Mouse (Mus musculus) liver, embryonic 15.5 days (tissue): ENCODE results near the gene Vsig10. TPM values are rescaled to one million over a fixed set of nuclear protein-coding genes. Genes with fewer than 3 reads are reported as not detected.

Experiments
- ATAC-seq: fragments of 200-750 bp; cut with Nextera tagmentation; 2 replicates; pipeline ENCODE4 v1.8.0; 2017; ENCODE audit warnings: moderate number of reproducible peaks, mild to moderate bottlenecking, moderate library complexity; ENCODE audit not compliant: insufficient read depth
- H3K27ac ChIP-seq: fragments of 300-500 bp; sonication (generic); replicated peaks from 2 replicates; pipeline ENCODE4 v1.5.1; 2015; ENCODE audit warnings: mild to moderate bottlenecking, inconsistent platforms
- H3K27me3 ChIP-seq: fragments of 300-500 bp; sonication (generic); 2 replicates; pipeline ENCODE4 v1.6.1; 2015; ENCODE audit warnings: mild to moderate bottlenecking, inconsistent platforms
- H3K36me3 ChIP-seq: fragments of 300-500 bp; sonication (generic); replicated peaks from 2 replicates; pipeline ENCODE4 v1.6.1; 2015; ENCODE audit warnings: moderate library complexity, mild to moderate bottlenecking, inconsistent platforms
- H3K4me1 ChIP-seq: fragments of 300-500 bp; sonication (generic); replicated peaks from 2 replicates; pipeline ENCODE4 v1.6.1; 2015; ENCODE audit warnings: inconsistent platforms
- H3K4me2 ChIP-seq: fragments of 300-500 bp; sonication (generic); 2 replicates; pipeline ENCODE4 v1.6.1; 2015; ENCODE audit warnings: moderate library complexity, mild to moderate bottlenecking, inconsistent platforms
- H3K4me3 ChIP-seq: fragments of 300-500 bp; sonication (generic); replicated peaks from 2 replicates; pipeline ENCODE4 v1.5.1; 2015; ENCODE audit warnings: mild to moderate bottlenecking, inconsistent platforms
- H3K9ac ChIP-seq: fragments of 300-500 bp; sonication (generic); 2 replicates; pipeline ENCODE4 v1.6.1; 2015; ENCODE audit warnings: moderate library complexity, mild to moderate bottlenecking, inconsistent platforms
- H3K9me3 ChIP-seq: fragments of 300-500 bp; sonication (generic); replicated peaks from 2 replicates; pipeline ENCODE4 v1.6.1; 2016; ENCODE audit warnings: inconsistent platforms
- WGBS: fragments of 180-500 bp; shearing (Covaris S2); methylation state at CpG from one replicate; pipeline ENCODE4 v1.1.7; 2015; ENCODE audit warnings: mixed read lengths; ENCODE audit not compliant: insufficient replicate concordance; 5-methylcytosine and 5-hydroxymethylcytosine counted together
- polyA plus RNA-seq: library from polyadenylated mRNA; unstranded; fragments of >200 nt; fragmentation: Nextera tagmentation; extraction: Ambion mirVana; gene quantifications from 2 replicates; pipeline ENCODE4 v1.2.1, GENCODE M21; 2015

Gene Vsig10
- polyA plus RNA-seq, 1 experiment from 2014 or later = 1.4 TPM

DNA sequence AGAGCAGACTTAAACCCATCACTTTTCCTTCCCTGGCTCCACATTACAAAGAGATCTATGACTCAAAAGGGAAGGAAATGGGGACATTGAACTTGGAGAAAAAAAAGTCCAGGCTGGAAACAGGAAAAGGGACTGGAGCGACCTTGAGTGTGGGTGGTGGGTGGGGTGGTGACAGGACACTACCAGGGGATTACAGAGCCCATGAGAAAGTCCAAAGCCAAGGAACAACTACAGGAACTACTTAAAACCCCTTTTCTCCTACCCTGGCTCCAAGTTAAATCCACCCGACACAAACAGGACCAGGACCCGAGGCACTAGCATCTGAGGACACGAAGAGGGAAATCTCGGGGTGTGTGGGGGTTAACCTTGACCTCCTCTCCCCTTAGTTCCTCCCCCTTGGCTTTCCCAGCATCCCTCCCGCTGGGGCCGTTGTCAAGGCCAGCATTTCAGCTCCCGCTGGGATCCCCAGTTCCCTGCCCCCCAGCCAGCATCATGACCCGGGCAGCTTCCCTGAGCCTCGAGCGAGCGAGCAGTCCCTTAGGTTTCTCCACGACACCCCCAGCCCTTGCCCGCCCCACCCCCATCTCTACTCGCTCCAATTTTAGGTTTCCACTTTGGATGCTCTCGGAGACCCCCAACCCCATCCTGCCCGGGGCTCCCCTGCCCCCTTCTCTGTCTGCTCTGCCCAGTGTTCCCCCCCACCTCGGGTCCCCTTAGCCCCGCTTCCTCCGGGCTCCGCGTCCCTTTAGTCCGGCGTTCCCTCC is 37.7 kb downstream of the Vsig10 start:
- peaks cover 47% of the 10 kb centered on the region for H3K4me1 ChIP-seq
- 0 out of 2 replicates have a peak, but pooled peaks have one; percentile 5 for ATAC-seq
- H3K4me2 ChIP-seq = peak overlapping the region; percentile 94
- peaks cover 53% of the 10 kb centered on the region for H3K27me3 ChIP-seq
- H3K36me3 ChIP-seq = no peaks in the 10 kb centered on the region
- no peaks in the 10 kb centered on the region for H3K9me3 ChIP-seq
- H3K27ac ChIP-seq = peak overlapping the region; percentile 82
- peak overlapping the region; percentile 83; the same call in 1 of the 2 replicates for H3K9ac ChIP-seq
- H3K4me3 ChIP-seq = peak overlapping the region; percentile 83
- 4% methylated on average over 19 of the region's 24 CpGs for WGBS

DNA sequence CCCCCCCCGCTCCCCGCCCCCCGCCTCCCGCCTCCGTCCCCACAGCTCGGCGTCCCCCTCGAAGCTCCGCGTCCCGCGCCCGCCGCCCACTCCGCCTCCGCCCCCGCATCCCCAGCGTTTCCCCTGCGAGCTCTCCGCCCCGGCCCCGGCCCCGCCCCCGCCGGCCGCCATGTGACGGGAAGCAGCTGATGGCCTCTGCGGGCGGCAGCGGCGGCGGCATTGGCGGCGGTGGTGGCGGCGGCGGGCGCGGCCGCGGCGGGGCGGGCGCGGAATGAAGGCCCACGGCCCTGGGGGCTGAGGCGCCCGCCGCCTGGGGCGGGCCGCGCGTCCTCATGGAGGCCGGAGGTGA is 38.2 kb downstream of the Vsig10 start, which contains the start of gene Wsb2:
Gene Wsb2 (plus strand): TSS at position 176 of the 349 bp plus-strand sequence.
- H3K4me2 ChIP-seq = peak within 1 kb of the TSS; percentile 94
- peak within 1 kb of the TSS; percentile 83 for H3K9ac ChIP-seq
- H3K9me3 ChIP-seq = no peaks in the 10 kb centered on the region
- H3K4me3 ChIP-seq = peak within 1 kb of the TSS; percentile 83
- no peaks in the 10 kb centered on the region for H3K36me3 ChIP-seq
- H3K4me1 ChIP-seq = peaks cover 53% of the 10 kb centered on the region
- H3K27ac ChIP-seq = peak within 1 kb of the TSS; percentile 82
- ATAC-seq = peak; percentile 72
- WGBS = 3% methylated on average over 30 of the region's 54 CpGs
- peaks cover 51% of the 10 kb centered on the region for H3K27me3 ChIP-seq

DNA sequence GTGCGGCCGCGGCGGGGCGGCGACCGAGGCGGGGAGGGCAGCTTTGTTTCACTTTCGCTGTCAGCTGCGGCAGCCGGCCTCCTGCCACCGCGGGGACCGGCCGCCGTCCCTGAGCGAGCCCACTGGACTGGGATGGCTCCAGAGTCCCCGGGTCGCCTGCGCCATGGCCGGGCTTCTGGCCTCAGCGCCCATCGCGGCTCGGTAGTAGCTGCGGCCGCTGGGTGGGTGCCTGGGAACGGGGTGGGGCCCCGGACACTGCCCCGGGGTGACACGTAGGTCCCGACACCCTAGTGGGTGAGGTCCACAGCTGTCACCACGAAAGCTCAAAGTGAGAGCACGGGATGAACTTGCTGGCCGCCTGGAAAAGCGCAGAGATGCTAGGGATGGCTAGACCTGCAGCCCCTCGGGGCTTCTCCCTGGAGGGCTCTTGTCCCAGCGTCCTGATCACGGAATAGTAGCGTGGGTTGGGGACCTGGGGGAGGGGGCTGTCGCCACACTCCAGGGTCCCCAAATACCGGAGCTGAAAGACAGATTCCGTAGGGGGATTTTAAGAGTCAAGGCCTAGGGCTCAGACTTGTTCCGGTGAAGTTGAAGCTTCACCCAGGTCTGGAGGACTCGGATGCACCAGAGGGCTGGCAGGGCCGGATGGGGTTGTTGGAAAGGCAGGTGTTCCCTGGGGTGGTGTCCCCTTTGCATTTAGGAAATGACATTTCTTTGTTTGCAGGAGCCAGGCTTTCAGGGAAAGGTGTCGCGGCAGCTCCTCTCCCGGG is 38.8 kb downstream of the Vsig10 start:
- Histone ChIP-seq H3K4me2 (peak overlapping the region; percentile 94), H3K4me1 (peaks cover 58% of the 10 kb centered on the region), H3K9me3 (no peaks in the 10 kb centered on the region)

DNA sequence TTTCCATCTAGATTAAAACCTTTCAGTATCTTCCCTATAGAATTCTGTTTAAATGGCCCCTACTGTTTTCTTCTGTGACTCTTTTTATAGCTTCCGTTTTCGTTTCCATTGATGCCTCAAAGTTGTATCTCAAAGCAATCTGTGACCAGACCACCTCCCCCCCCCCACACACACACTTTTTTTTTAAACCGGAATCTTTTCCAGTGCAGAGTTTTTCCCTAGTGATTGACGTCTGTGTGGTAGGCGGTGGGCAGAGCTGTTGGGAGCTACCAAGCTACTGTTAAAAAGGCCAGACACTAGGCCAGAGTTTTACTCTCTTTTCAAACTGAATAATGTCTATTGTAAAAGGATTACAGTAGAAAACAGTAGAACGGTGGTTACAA is 39.4 kb downstream of the Vsig10 start:
- peak overlapping the region; percentile 94 for H3K4me2 ChIP-seq
- no peaks in the 10 kb centered on the region for H3K36me3 ChIP-seq
- peaks cover 40% of the 10 kb centered on the region for H3K27me3 ChIP-seq
- H3K9me3 ChIP-seq = no peaks in the 10 kb centered on the region
- 15% methylated on average over 6 of the region's 6 CpGs for WGBS
- H3K9ac ChIP-seq = peak overlapping the region; percentile 83
- peak overlapping the region; percentile 82; the same call in 1 of the 2 replicates for H3K27ac ChIP-seq
- H3K4me3 ChIP-seq = peak overlapping the region; percentile 83
- ATAC-seq = no peak
- H3K4me1 ChIP-seq = peaks cover 64% of the 10 kb centered on the region

More for the DNA sequence above, 38.8 kb downstream of the Vsig10 start:
- WGBS = 1% methylated on average over 44 of the region's 49 CpGs
- H3K27ac ChIP-seq = peak overlapping the region; percentile 82
- H3K9ac ChIP-seq = peak overlapping the region; percentile 83
- no peaks in the 10 kb centered on the region for H3K36me3 ChIP-seq
- ATAC-seq = peak; percentile 63
- peaks cover 46% of the 10 kb centered on the region for H3K27me3 ChIP-seq
- peak overlapping the region; percentile 83 for H3K4me3 ChIP-seq

DNA sequence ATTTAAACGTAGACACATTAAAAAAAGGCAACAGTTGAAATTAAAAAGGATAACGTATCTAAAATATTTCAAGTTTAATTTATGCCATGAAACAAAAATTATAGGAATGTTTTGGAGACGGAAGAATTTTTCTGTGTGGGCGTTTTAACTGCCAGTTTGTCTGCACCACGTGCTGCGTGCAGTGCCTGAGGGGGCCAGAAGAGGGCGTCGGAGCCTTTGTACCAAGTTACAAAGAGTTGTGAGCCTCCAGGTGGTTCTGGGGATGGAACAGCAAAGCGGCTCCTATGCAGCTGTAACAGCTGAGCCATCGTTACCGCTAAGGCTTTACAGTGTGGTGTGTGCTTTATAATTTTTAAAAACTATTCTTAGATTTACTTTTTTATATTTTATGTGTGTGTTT is 39.8 kb downstream of the Vsig10 start:
- Histone ChIP-seq H3K27me3 (peaks cover 35% of the 10 kb centered on the region), H3K4me3 (no peak overlapping the region; the same call in 1 of the 2 replicates), H3K4me2 (peak overlapping the region; percentile 94), H3K9me3 (no peaks in the 10 kb centered on the region), H3K36me3 (no peaks in the 10 kb centered on the region), H3K4me1 (peaks cover 68% of the 10 kb centered on the region), H3K9ac (no peak overlapping the region), H3K27ac (no peak overlapping the region)
- no peak for ATAC-seq
- 37% methylated on average over 11 of the region's 11 CpGs for WGBS

DNA sequence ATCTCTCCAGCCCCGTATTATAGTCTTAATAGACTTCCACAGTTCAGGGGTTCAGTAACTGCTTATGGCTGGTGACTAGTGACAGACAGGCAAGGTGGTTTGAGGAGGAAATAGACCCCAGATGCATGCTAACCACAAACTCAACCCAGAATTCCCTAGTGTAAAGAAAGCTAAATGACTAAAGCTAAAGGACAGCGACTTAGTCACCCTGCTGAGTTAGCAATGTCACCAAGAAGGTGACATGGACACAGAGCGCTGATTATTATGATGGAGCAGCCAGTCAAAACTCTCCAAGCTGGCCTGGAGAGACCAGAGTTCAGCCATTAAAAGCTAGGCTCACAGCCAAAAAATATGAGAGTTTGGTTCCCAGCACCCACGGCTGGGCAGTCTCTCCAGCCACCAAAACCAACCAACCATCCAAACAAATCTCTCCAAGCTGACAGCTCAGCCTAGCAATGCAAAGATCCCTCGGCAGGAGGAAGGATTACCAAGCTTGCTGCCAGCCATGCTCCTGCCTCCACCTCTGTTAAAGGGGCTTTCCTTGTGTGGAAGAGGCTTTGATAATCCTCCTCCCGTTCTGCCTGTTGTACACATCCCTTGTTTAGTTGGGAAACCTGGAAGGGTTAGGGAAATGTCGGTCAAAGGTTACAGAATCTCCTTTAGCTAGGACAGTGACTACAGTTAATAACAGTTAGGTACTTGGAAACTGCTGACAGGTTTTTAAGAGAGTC is 40.8 kb downstream of the Vsig10 start:
- peaks cover 71% of the 10 kb centered on the region for H3K4me1 ChIP-seq
- H3K9ac ChIP-seq = no peak overlapping the region
- H3K27me3 ChIP-seq = peaks cover 26% of the 10 kb centered on the region
- ATAC-seq = no peak
- H3K4me2 ChIP-seq = peak overlapping the region; percentile 29; the same call in 1 of the 2 replicates
- no peak overlapping the region for H3K4me3 ChIP-seq
- H3K9me3 ChIP-seq = no peaks in the 10 kb centered on the region
- peaks cover 7% of the 10 kb centered on the region; the same call in 1 of the 2 replicates for H3K36me3 ChIP-seq
- H3K27ac ChIP-seq = peak overlapping the region; percentile 83
- WGBS = 33% methylated on average over 7 of the region's 7 CpGs

DNA sequence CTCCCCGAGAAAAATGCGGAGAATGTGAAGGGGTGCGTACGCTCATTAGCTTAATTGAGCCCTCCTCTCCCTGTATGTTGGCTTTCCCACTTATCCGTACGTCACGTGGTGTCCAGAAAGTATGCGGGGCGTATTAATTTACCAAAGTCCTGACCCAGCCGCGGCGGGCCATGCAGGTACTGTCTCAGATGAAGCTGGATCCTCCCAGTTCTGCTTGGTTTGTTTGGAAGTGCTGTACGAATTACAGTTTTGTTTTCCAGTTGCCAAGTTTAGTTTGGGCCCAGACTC is 41.3 kb downstream of the Vsig10 start:
- Histone ChIP-seq H3K27me3 (peaks cover 20% of the 10 kb centered on the region), H3K4me3 (no peak overlapping the region), H3K4me1 (peaks cover 73% of the 10 kb centered on the region), H3K9me3 (no peaks in the 10 kb centered on the region), H3K9ac (no peak overlapping the region), H3K4me2 (peak overlapping the region; percentile 29), H3K36me3 (peaks cover 7% of the 10 kb centered on the region; the same call in 1 of the 2 replicates), H3K27ac (peak overlapping the region; percentile 83)
- WGBS = 78% methylated on average over 13 of the region's 13 CpGs
- ATAC-seq = no peak

DNA sequence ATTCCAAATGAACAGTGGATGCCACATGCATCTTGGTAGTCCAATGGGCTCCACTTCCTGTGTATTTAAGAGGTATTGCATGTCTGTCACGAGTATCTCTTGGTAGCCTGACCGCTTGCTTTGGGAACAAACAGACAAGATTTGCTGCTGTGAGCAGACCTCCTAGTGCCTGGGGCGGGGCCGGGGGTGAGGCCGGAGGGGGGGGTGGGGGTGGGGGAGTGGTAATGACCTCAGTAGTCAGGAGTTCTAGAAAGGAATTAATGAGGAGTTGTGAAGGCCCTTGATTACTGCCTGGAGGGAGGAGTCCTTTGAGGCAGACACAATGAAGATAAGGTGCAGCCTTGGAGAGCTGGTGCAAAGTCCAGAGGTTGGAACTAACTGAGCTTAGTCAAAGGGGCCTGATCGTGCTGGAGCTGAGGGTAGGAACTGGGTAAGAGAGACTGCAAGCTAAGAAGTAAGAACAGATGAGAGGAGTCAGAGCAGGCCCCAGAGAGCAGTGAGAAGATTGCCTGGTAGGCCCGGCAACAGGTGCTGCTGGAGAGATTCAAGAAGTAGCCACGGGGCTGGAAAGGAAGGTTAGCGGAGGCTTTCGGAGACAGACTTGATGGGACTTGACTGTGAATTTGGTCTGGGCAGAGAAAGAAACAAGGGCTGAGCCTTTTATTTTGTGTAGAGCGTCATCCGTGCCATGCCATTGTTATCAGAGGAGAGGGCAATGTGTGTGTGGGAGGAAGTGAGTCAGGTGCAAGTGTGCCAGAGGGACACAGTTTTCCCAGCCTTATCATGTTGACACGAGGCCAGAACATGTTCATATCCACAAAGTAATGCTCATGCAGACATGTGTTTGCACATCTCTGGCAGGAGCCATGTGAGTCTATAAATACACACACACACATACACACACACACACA is 42.0 kb downstream of the Vsig10 start:
- no peak overlapping the region for H3K9ac ChIP-seq
- 21% methylated on average over 13 of the region's 13 CpGs for WGBS
- peak overlapping the region; percentile 83 for H3K27ac ChIP-seq

DNA sequence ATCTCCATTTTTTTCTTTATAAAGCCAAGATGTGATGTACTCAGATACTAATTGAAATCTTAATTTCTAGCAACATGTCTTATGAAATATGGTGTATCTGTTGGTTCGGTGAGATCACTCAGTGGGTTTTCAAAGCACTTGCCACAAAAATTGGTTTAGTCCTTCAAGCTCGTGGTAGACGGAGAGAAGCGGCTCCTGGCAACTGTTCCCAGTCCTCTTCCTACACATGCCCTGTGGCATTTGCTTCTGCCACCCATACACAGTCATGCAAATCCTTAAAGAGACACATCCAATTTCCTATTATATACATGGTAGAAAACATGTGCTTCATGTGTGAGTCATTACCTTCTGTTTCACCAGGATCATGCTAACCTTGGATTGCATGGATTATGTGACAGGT is 42.7 kb downstream of the Vsig10 start:
- H3K27ac ChIP-seq = no peak overlapping the region; the same call in 1 of the 2 replicates
- WGBS = 83% methylated on average over 4 of the region's 4 CpGs
- H3K4me2 ChIP-seq = no peak overlapping the region
- peaks cover 70% of the 10 kb centered on the region for H3K4me1 ChIP-seq
- H3K9me3 ChIP-seq = no peaks in the 10 kb centered on the region
- H3K27me3 ChIP-seq = peaks cover 6% of the 10 kb centered on the region
- no peak overlapping the region for H3K9ac ChIP-seq
- peaks cover 7% of the 10 kb centered on the region; the same call in 1 of the 2 replicates for H3K36me3 ChIP-seq
- no peak overlapping the region for H3K4me3 ChIP-seq
- no peak for ATAC-seq

More for the DNA sequence above, 42.0 kb downstream of the Vsig10 start:
- ATAC-seq = peak; percentile 42
- Histone ChIP-seq H3K4me2 (peak overlapping the region; percentile 29), H3K4me3 (no peak overlapping the region), H3K9me3 (no peaks in the 10 kb centered on the region), H3K4me1 (peaks cover 76% of the 10 kb centered on the region), H3K27me3 (peaks cover 13% of the 10 kb centered on the region), H3K36me3 (peaks cover 7% of the 10 kb centered on the region; the same call in 1 of the 2 replicates)
